In genomic region chr12:26068685-26069008, GRCm38 (mm10) we compare ENCODE assay signal across 10 mouse cellular contexts.
A peak's percentile ranks its signal among the peaks of the same experiment; 100 is the strongest.
DNase-seq lines count a peak whose midpoint lies in the region; ATAC-seq and TF ChIP-seq lines count a peak whose summit lies in the region.
"Had no signal": no experiment of that assay in that cellular context is flagged by ENCODE, and none has a peak within 500 bp of the region (broad histone marks: within the 10 kb centered on the region; RNA-seq: fewer than 3 reads in every experiment).

No protein-coding gene starts in this region.

- H3K4me2 ChIP-seq in intestine, embryonic 14.5 days (ENCODE audit: low read length): peak overlapping the region; percentile 39
- H3K4me2 ChIP-seq in intestine, postnatal 0 days (replicated peaks; ENCODE audit: low read depth): no peak overlapping the region; the same call in 1 of the 2 replicates
- H3K4me2 ChIP-seq in hindbrain, embryonic 14.5 days (replicated peaks): peak overlapping the region; percentile 42
- H3K4me2 ChIP-seq in midbrain, embryonic 11.5 days: peak overlapping the region; percentile 40

- H3K27ac ChIP-seq in intestine, embryonic 14.5 days (ENCODE audit: low read depth): no peak overlapping the region
- H3K27ac ChIP-seq in intestine, postnatal 0 days (ENCODE audit: low read depth, low read length): no peak overlapping the region
- 0 out of 2 replicates have a peak overlapping the region, but pooled peaks have one; percentile 61 for H3K27ac ChIP-seq in embryonic facial prominence, embryonic 10.5 days (replicated peaks)
- no peak overlapping the region for H3K27ac ChIP-seq in hindbrain, embryonic 14.5 days
- H3K27ac ChIP-seq in midbrain, embryonic 11.5 days (ENCODE audit: low read depth, low read length): no peak overlapping the region

- WGBS in intestine, embryonic 14.5 days: 27% methylated on average over 4 of the region's 4 CpGs
- 34% methylated on average over 4 of the region's 4 CpGs for WGBS in intestine, postnatal 0 days
- 34% methylated on average over 4 of the region's 4 CpGs for WGBS in embryonic facial prominence, embryonic 10.5 days
- 33% methylated on average over 4 of the region's 4 CpGs for WGBS in hindbrain, embryonic 14.5 days
- WGBS in midbrain, embryonic 11.5 days: 30% methylated on average over 4 of the region's 4 CpGs

- no peak overlapping the region for H3K4me3 ChIP-seq in intestine, embryonic 14.5 days (ENCODE audit: low read depth, low read length)
- no peak overlapping the region for H3K4me3 ChIP-seq in intestine, postnatal 0 days (ENCODE audit: low read depth, low read length)
- peak overlapping the region; percentile 48 for H3K4me3 ChIP-seq in embryonic facial prominence, embryonic 10.5 days
- peak overlapping the region; percentile 5; the same call in 1 of the 2 replicates for H3K4me3 ChIP-seq in hindbrain, embryonic 14.5 days (replicated peaks; ENCODE audit: low read length)
- H3K4me3 ChIP-seq in midbrain, embryonic 11.5 days (ENCODE audit: low read depth, low read length): no peak overlapping the region; the same call in 1 of the 2 replicates
- H3K4me3 ChIP-seq: erythroblast, embryonic 14.5 days had no signal

- H3K27me3 ChIP-seq in intestine, embryonic 14.5 days (replicated peaks; ENCODE audit: control insufficient read depth, insufficient read depth, low read length): no peaks in the 10 kb centered on the region
- H3K27me3 ChIP-seq in intestine, postnatal 0 days (replicated peaks; ENCODE audit: control insufficient read depth, insufficient read depth, low read length): no peaks in the 10 kb centered on the region
- H3K27me3 ChIP-seq in embryonic facial prominence, embryonic 10.5 days (replicated peaks; ENCODE audit: low read depth, poor library complexity, severe bottlenecking): peaks cover 34% of the 10 kb centered on the region
- H3K27me3 ChIP-seq in hindbrain, embryonic 14.5 days (ENCODE audit: control insufficient read depth, insufficient read depth, low read length): no peaks in the 10 kb centered on the region
- H3K27me3 ChIP-seq in midbrain, embryonic 11.5 days (ENCODE audit: control insufficient read depth, insufficient read depth, low read length): no peaks in the 10 kb centered on the region
- H3K27me3 ChIP-seq: CH12.LX had no signal

- H3K9ac ChIP-seq in intestine, embryonic 14.5 days (ENCODE audit: low read length): no peak overlapping the region
- H3K9ac ChIP-seq in intestine, postnatal 0 days (ENCODE audit: low read depth, low read length): no peak overlapping the region
- peak overlapping the region; percentile 34; the same call in 1 of the 2 replicates for H3K9ac ChIP-seq in hindbrain, embryonic 14.5 days
- H3K9ac ChIP-seq in midbrain, embryonic 11.5 days (ENCODE audit: low read length): peak overlapping the region; percentile 24

- no peak for DNase-seq in intestine, embryonic 14.5 days (ENCODE audit: low spot score)
- no peak for DNase-seq in embryonic facial prominence, embryonic 10.5 days (ENCODE audit: low spot score)
- no peak for DNase-seq in hindbrain, embryonic 14.5 days (ENCODE audit: low spot score)
- no peak for DNase-seq in midbrain, embryonic 11.5 days (ENCODE audit: low spot score, missing footprints)
- no peak for DNase-seq in gastrocnemius, postnatal 36 days
- no peak for DNase-seq in layer of hippocampus, adult 8-10 months (ENCODE audit: low spot score in 2 of 2)
- no peak for DNase-seq in testis, postnatal 14 days (ENCODE audit: low spot score)

- no peaks in the 10 kb centered on the region for H3K4me1 ChIP-seq in intestine, embryonic 14.5 days (replicated peaks; ENCODE audit: control insufficient read depth, insufficient read depth, low read length)
- H3K4me1 ChIP-seq in intestine, postnatal 0 days (replicated peaks; ENCODE audit: control insufficient read depth, insufficient read depth, low read length): no peaks in the 10 kb centered on the region
- peaks cover 11% of the 10 kb centered on the region for H3K4me1 ChIP-seq in embryonic facial prominence, embryonic 10.5 days
- peaks cover 10% of the 10 kb centered on the region; the same call in 1 of the 2 replicates for H3K4me1 ChIP-seq in hindbrain, embryonic 14.5 days (replicated peaks; ENCODE audit: control insufficient read depth, insufficient read depth, low read length)
- H3K4me1 ChIP-seq in midbrain, embryonic 11.5 days (ENCODE audit: control insufficient read depth, insufficient read depth, low read length): peaks cover 9% of the 10 kb centered on the region

- no peaks in the 10 kb centered on the region for H3K36me3 ChIP-seq in intestine, embryonic 14.5 days (ENCODE audit: control insufficient read depth, insufficient read depth, low read length)
- no peaks in the 10 kb centered on the region for H3K36me3 ChIP-seq in intestine, postnatal 0 days (ENCODE audit: control insufficient read depth, insufficient read depth)
- H3K36me3 ChIP-seq in embryonic facial prominence, embryonic 10.5 days (replicated peaks): no peaks in the 10 kb centered on the region
- no peaks in the 10 kb centered on the region for H3K36me3 ChIP-seq in hindbrain, embryonic 14.5 days (replicated peaks; ENCODE audit: control insufficient read depth, insufficient read depth)
- no peaks in the 10 kb centered on the region for H3K36me3 ChIP-seq in midbrain, embryonic 11.5 days (ENCODE audit: control insufficient read depth, insufficient read depth, low read length)

- H3K9me3 ChIP-seq in intestine, embryonic 14.5 days (ENCODE audit: control insufficient read depth, low read length): no peaks in the 10 kb centered on the region
- H3K9me3 ChIP-seq in intestine, postnatal 0 days (ENCODE audit: control insufficient read depth): no peaks in the 10 kb centered on the region
- H3K9me3 ChIP-seq in embryonic facial prominence, embryonic 10.5 days: no peaks in the 10 kb centered on the region
- H3K9me3 ChIP-seq in hindbrain, embryonic 14.5 days (ENCODE audit: control insufficient read depth, low read length): no peaks in the 10 kb centered on the region
- no peaks in the 10 kb centered on the region for H3K9me3 ChIP-seq in midbrain, embryonic 11.5 days (ENCODE audit: control insufficient read depth, low read length)

- no peak for ATAC-seq in intestine, embryonic 14.5 days (replicated peaks; ENCODE audit: low FRiP score, low TSS enrichment, low read depth)
- ATAC-seq in intestine, postnatal 0 days: no peak
- no peak for ATAC-seq in hindbrain, embryonic 14.5 days (ENCODE audit: low FRiP score)
- ATAC-seq in midbrain, embryonic 11.5 days (ENCODE audit: low FRiP score): no peak

- no peak for TF ChIP-seq CTCF in intestine, postnatal 0 days (IDR thresholded peaks at IDR 0.05; ENCODE audit: low read depth)

- intact Hi-C loops in gastrocnemius, postnatal 36 days (cut with DNase I): no loop called here

Comparison
In these comparisons a context has a peak if more than half of its experiments do, and no peak if none do; other contexts are left out.
1. H3K4me3 ChIP-seq: peak in embryonic facial prominence, embryonic 10.5 days (single experiment) and hindbrain, embryonic 14.5 days (single experiment); none in intestine, embryonic 14.5 days (single experiment), intestine, postnatal 0 days (single experiment) and midbrain, embryonic 11.5 days (single experiment).
2. H3K9ac ChIP-seq: peak in hindbrain, embryonic 14.5 days (single experiment) and midbrain, embryonic 11.5 days (single experiment); none in intestine, embryonic 14.5 days (single experiment) and intestine, postnatal 0 days (single experiment).